Mouse (Mus musculus): ENCODE measurements at regions not wholly inside any gene's neighbourhood (a gene's known extent, or its start where the extent isn't known, plus 50 kb on each side); places are given as distances from the start of the nearest gene placed in this dataset.

DNA sequence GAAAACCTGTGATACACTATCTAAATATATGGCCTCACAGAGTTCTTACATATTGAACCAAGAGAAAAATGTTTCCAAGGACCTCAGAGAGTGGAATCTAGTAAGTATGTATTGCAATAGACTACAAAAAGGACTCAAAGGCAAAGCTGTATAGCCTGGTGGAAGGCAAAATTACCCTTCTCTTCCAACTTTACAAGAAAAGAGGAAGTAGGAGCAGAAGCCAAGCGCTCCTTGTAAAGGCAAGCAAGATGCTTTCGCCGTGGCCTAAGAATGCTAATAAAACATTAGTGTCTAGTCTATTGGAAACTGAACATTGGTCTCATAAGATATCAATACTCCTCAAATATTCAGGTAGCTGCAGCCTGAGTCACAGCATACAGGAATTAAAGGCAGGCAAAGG lies 134.0 kb downstream of the Gm9733 start:
- peak; percentile 26 for DNase-seq (ENCODE audit: extremely low read depth, low read depth)

DNA sequence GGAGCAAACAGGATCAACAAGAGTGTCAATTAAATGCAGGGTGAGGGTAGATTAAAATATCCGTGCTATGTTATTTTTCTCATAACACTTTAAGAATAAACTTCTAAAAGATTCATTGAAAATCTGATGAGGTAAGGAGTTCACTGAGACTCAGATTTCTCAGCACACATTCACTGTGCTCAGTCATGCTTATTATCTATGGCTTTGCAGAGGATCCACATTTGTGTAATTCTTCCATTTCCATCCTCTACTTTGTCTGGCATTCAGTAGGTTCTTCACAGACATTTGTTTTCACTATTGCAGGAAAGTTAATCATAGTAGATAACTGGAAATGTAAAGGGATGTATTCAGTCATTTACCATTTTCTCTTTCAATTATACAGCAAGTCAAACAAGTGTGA lies 131.8 kb downstream of the Gm9733 start:
- no peak for DNase-seq (ENCODE audit: extremely low read depth, low read depth)

DNA sequence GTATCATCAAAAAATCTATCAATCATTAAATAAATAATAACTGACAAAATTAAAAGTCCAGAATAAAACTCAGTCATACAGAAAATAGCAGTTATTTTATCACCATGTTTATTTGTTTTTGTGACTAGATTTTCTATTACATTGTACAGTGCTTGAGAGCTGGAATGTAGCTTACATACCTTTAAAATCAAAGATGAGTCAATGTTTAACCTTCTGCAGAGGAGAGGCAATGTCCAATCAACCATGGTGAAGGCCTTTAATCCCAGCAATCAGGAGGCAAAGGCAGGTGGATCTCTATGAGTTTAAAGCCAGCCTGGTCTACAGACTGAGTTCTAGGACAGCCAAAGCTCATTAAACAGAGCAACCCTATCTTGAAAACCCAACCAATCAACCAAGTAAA lies 131.1 kb downstream of the Gm9733 start:
- no peak for DNase-seq (ENCODE audit: extremely low read depth, low read depth)

DNA sequence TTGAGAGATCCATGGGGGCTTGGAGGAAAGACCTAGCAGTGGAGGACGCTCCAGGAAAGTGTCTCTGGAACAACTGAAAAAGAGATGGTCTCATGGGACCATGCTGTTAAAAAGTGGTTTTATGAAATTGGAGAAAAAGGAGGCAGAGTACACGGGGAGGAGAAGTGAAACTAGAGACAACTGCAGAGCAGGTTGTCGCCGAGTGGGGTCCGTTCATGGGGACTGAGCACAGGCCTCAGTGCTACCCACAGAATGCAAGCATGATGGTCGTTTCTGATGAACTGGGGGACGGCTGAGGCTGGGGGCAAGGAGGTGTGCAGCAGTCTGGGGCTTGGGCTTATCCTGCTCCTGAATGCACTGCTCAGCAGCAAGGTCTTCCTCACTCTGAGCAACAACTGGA lies 129.3 kb downstream of the Gm9733 start:
- no peak for DNase-seq (ENCODE audit: extremely low read depth, low read depth)

DNA sequence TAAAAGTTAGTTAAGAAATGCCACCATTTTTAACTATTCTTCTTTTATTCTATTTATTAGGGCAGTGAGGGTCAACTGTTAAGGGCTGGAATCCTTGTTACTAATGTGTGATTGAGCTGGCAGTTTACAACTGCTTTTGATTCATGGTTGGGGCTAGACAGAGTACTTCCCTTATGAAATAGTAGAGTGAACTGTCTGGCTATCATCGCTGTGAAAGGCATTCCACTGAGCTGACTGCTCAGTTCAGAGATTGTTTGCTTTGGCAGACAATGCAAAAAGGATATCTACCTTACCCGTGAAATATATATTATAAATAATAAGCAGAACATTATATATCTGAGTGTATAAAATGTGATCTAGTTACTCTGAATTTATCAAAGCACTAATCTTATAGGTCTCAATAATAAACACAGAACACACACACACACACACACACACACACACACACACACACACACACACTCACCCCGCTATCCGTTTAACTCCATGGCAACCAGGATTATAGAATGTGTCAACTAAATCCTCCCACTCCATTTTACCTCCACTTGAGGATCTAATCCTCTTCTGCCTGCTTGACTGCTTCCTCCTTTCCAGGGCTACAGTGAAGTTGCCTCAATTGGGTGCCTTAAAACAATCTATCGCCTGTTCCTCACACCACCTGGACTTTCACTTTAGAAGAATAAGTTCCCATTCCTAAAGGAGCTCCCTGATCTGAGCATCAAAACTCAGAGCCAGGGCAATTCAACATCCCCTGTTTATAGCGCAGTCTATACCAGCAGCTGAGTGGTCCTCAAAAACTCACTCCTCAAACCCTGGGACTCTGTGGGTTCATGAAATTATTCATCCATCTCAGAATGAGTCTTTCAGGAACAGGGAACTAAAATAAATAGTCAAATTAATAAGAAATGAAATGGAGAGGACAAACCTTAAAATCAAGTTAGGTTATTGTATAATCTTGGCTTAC lies 126.6 kb downstream of the Gm9733 start:
- DNase-seq (ENCODE audit: extremely low read depth, low read depth): no peak

DNA sequence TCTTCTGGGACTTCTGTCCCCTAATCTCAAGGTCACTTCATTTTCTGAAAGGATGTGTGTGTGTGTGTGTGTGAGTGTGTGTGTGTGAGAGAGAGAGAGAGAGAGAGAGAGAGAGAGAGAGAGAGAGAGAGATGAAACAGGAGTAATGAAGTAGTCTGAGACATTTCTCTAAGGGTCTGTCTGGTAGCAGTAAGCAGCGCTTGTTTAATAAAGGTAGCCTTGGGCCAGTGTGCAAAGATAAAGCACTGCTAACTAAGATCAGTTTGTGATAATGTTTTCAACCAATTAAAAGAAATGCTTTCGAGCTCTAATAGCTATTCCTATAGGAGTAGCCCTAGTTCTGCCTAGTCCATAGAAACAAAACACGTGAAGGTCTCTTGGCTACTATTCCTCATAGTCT lies 119.7 kb downstream of the Gm9733 start:
- no peak for DNase-seq (ENCODE audit: extremely low read depth, low read depth)

DNA sequence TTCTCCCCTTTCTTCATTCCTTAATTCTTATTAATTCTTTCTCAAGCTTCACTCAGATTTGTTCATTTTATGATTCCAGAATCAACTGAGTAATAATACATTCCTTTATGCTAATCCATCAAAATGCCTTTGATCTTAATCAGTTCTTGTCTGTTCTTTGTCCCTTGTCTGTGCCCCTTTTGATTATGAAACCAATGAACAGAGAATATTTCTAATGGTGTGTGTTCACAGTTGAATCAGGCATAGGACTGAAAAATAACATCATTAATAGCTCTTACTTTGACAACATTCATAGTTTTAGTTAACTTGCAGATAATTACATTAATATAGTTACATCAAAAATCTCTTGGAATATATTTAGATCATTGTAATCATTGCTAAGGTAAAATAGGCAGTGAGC lies 114.5 kb downstream of the Gm9733 start:
- no peak for DNase-seq (ENCODE audit: extremely low read depth, low read depth)

DNA sequence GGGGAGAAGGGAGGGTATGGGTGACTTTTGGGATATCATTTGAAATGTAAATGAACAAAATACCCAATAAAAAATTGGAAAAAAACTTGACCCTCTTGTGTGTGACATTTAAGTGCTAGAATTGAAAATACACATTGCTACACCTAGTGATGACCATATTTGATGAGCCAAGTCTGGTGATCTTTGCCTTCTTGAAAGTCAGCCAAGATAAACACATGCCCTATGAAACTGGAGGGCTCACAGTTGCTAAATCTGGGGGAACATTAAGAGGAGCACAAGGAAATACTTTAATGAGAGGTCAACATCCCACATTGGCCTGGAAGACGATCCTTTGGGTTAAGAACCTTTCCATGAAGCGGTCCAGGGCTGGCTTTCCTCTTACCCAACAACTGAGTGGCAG lies 112.8 kb downstream of the Gm9733 start:
- DNase-seq (ENCODE audit: extremely low read depth, low read depth): no peak

DNA sequence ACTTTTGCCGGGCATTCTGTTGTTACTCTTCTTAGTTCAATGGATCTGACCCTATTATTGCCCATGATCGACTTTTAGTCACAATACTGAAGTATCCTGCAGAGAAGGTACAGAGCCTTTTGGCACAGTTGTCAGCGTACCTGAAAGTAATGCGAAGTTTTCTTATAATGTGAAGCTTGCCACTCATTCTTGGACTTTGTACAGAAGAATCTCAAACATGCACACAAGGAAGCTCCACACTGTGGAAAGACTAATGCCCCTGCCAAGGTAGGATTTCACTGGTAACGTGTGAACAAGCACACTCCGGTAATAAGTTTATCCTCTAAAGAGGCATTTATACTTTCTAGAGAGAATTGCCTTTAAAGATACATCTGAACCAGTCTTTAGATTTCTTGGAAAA lies 108.8 kb downstream of the Gm9733 start:
- no peak for DNase-seq (ENCODE audit: extremely low read depth, low read depth)

DNA sequence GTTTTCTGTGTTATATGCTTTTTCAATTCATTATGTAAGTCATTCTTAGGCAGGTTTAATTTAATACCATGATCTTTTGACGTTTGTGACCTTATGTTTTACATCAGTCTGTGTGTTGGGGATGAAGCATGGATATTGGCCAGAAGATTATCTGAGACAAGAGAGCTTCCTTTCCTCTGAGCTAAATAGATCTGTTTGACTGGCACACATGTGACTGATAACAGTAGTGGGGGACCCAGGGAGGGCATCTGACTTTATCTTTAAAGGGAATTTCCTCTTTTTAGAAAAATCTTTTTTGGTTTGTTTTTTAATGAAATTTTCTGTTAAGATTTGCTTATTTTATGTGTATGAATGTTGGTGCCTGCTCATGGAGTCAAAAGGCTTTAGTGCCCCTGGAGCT lies 107.7 kb downstream of the Gm9733 start:
- no peak for DNase-seq (ENCODE audit: extremely low read depth, low read depth)

DNA sequence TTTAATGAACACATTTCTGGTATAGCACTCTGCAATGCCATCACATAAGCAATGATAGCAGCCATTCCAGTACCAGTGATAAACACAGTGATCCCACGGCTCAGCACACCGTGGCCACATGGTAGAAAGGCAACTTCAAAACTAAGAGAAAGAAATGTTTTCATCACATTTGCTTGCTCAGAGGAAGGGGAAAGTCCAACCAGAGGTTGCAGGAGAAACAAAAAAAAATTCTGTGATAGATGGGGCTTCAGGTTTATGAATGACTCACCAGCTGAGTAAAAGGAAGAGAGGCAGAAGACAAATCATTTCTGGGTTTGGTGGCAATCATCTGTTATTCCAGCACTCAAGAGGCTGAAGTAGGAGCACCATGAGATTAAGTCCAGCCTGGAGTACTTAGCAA lies 103.5 kb downstream of the Gm9733 start:
- no peak for DNase-seq (ENCODE audit: extremely low read depth, low read depth)

DNA sequence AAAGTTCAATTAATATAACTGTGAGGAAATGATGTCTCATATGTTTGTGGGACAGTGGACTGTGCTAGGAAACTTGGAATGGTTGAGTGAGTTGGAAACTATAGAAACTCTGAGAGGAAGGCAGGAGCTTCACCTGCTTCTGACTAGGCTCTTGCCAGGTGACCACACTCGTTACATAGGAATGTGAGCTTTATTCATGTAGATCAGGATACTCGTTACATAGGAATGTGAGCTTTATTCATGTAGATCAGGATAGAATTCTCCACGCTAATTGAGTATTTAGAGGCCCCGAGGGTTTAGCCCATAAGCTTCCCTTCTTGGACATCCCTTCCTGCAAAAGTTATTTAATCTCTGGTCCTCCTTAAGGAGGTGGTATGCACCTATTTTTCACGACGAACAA lies 101.9 kb downstream of the Gm9733 start:
- no peak for DNase-seq (ENCODE audit: extremely low read depth, low read depth)

DNA sequence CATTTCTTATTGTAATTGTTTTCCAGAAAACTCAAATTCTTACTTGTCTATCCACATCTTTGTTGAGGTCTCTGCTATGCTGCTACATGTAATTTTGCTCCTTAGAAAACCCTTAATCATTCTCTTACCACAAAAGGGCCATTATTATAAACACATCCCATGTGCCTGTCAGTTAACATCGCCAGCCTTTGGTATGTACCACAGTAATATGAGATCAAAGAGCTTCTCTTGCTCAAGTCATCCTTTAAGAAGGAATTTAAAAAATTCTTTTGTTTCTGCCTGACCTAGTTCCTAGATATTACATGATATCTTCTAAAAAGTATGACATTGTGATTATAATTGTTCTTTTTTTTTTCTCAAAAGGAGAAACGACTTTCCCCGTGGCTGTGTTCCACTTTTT lies 100.7 kb downstream of the Gm9733 start:
- no peak for DNase-seq (ENCODE audit: extremely low read depth, low read depth)

DNA sequence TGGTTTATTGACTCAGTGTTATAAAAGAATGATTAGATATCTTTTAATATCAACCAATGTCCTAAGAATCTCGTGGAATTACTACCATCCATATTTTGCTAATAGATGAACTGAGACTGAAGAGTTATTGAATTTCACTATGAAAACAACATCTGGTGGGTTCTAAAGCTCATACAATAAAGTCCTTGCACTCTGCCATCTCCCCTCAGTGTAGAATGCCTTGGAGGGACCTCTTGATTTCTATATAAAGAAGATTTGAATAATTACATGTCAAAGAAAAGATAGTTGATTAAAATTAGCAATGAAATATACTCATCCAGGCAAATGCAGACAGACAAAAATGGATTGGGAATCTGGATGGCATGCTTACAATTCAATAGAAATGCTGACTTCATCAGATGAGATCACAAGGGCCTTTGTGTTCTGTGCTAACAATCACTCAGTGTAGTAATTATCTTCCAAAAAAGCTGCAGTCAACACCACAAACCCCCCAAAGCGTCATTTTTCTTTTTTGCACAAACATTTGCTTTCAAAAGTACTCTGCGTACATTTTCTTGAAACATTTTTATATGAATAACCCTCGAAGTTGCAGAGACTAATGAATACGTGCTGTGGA lies 94.2 kb downstream of the Gm9733 start:
- no peak for DNase-seq (ENCODE audit: extremely low read depth, low read depth)

DNA sequence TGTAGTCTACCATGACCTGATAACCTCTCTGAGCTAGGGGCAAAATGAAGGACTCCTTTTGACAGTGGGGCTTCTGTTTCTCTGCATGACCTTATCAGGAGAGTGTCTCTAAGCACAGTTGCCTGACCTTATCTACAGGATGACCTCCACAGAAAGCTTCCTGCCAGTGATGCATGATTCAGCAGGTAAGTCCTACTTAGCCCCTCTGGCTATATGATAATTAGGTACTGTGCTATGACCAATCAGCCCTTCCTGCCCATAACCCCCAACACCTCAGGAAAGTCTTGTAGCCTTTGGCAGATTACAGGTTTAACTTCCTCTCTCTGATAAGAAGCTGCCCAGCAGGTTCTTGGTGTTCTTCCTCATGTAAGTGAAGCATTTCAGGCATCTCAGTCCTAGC lies 89.7 kb downstream of the Gm9733 start:
- no peak for DNase-seq (ENCODE audit: extremely low read depth, low read depth)

DNA sequence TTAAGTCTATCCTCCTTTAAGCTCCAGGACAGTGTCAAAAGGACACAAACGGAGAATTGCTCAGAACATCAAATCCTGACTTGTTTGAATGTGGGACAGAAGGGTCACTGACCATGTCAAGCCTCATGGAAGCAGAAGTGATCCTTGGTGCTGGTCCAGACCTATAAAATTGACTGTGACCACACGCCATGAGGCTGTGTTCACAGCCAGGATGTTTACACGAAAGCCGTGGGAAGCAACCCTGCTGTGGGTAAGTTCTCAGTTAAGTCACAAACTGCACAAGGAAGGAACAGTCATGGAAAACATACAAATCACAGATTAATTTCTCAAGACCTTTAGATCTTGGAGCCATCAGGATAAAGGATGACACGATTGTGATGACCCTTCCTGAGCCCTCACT lies 88.5 kb downstream of the Gm9733 start:
- no peak for DNase-seq (ENCODE audit: extremely low read depth, low read depth)

DNA sequence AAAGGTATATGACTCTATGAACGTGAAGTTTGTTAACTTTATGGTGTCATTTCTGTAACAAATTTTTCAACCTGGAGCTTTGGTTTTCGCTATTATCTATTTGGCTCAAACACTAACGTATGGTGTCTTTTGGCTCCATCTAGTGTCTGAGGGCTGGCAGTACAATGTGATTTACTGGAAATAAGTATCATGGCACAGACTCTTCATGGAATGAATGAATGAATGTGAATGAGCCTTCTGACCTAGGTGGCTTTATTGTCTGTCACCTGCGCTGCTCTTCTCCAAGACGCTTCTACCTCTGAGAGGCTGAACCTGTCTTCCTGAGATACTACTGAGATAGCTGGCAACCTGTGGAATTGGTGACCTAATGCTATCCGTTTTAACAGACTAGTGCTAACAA lies 87.1 kb downstream of the Gm9733 start:
- peak; percentile 54 for DNase-seq (ENCODE audit: extremely low read depth, low read depth)
